Mouse (Mus musculus) forebrain, embryonic 15.5 days (tissue): ENCODE measurements around the gene Muc2. TPM values are rescaled to one million over a fixed set of nuclear protein-coding genes. Genes with fewer than 3 reads are reported as not detected.
"Not testable (repeated sequence)": the region's sequence is repeated elsewhere in the genome, so short reads cannot be mapped to it uniquely, and the experiment has no call there.

Source experiments
- ATAC-seq: fragments of 200-750 bp; cut with Nextera tagmentation; replicated peaks from 2 replicates; pipeline ENCODE4 v1.8.0; 2017; ENCODE audit warnings: mild to moderate bottlenecking, moderate TSS enrichment, moderate library complexity
- H3K27ac ChIP-seq: fragments of 300-500 bp; sonication (generic); replicated peaks from 2 replicates; pipeline ENCODE4 v1.5.1; 2015; ENCODE audit warnings: mild to moderate bottlenecking, inconsistent platforms
- H3K27me3 ChIP-seq: fragments of 300-500 bp; sonication (generic); 2 replicates; pipeline ENCODE4 v1.6.1; 2015; ENCODE audit warnings: inconsistent platforms
- H3K36me3 ChIP-seq: fragments of 300-500 bp; sonication (generic); 2 replicates; pipeline ENCODE4 v1.6.1; 2015; ENCODE audit warnings: mild to moderate bottlenecking, inconsistent platforms
- H3K4me1 ChIP-seq: fragments of 300-500 bp; sonication (generic); 2 replicates; pipeline ENCODE4 v1.6.1; 2015; ENCODE audit warnings: inconsistent platforms
- H3K4me2 ChIP-seq: fragments of 300-500 bp; sonication (generic); replicated peaks from 2 replicates; pipeline ENCODE4 v1.6.1; 2015; ENCODE audit warnings: mild to moderate bottlenecking, inconsistent platforms
- H3K4me3 ChIP-seq: fragments of 300-500 bp; sonication (generic); 2 replicates; pipeline ENCODE4 v1.5.1; 2015; ENCODE audit warnings: mild to moderate bottlenecking, inconsistent platforms
- H3K9ac ChIP-seq: fragments of 300-500 bp; sonication (generic); replicated peaks from 2 replicates; pipeline ENCODE4 v1.6.1; 2015; ENCODE audit warnings: mild to moderate bottlenecking, inconsistent platforms
- H3K9me3 ChIP-seq: fragments of 300-500 bp; sonication (generic); 2 replicates; pipeline ENCODE4 v1.6.1; 2016; ENCODE audit warnings: inconsistent platforms
- WGBS: fragments of 180-500 bp; shearing (Covaris S2); methylation state at CpG from one replicate; pipeline ENCODE4 v1.1.7; 2015; ENCODE audit warnings: mixed read lengths; 5-methylcytosine and 5-hydroxymethylcytosine counted together
- polyA plus RNA-seq: library from polyadenylated mRNA; unstranded; fragments of >200 nt; fragmentation: Nextera tagmentation; extraction: Ambion mirVana; gene quantifications from 2 replicates; pipeline ENCODE4 v1.2.1, GENCODE M21; 2015

The Muc2 gene
- 0.06 and 0.15 TPM in 2 replicates for polyA plus RNA-seq

DNA sequence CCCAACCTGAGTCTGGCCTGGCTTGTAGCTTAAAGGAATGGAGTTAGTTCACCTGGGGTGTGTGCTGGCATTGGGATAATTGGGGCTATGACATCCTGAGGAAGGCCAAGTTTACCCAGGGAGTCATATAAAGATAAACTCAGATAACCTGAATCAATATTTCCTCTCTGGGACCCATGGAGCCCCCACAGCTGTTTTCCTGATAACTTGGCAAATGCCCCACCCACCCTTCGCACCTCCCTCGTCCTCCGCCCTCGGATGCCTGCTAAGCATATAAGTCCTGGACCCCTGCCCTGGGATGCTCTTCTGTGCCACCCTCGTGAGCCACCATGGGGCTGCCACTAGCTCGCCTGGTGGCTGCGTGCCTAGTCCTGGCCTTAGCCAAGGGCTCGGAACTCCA, at the start of gene Muc2:
Gene Muc2 (plus strand): TSS at position 301 of the 400 bp plus-strand sequence.
- Histone ChIP-seq H3K27ac (no peak within 1 kb of the TSS), H3K9ac (no peak within 1 kb of the TSS), H3K9me3 (no peaks in the 10 kb centered on the region), H3K4me2 (no peak within 1 kb of the TSS), H3K36me3 (no peaks in the 10 kb centered on the region), H3K4me1 (no peaks in the 10 kb centered on the region), H3K27me3 (no peaks in the 10 kb centered on the region), H3K4me3 (no peak within 1 kb of the TSS)
- 87% methylated on average over 8 of the region's 8 CpGs for WGBS
- no peak for ATAC-seq

DNA sequence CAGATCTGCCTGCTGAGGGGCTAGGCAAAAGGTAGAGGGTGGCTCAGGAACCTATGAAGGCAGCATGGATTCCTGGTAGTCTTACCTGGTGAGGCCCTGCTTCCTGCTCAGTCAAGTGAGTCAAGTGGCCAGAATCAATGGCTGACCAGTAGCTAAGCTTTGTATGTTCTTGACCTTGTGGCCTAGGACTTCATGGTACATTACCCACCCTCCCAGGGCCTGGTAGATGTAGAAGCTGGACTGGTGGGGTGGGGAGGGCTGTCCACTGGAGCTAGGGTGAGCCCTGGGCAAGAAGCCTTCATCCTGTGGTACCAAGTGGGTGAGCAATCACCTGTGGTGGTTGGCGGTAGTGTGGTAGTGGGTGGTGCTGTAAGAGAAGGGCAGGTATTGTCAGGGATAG, 47.8 kb upstream of the Muc2 start:
- Histone ChIP-seq H3K27me3 (no peaks in the 10 kb centered on the region), H3K4me3 (no peak overlapping the region), H3K4me1 (no peaks in the 10 kb centered on the region), H3K27ac (no peak overlapping the region), H3K4me2 (no peak overlapping the region), H3K9ac (no peak overlapping the region), H3K36me3 (no peaks in the 10 kb centered on the region), H3K9me3 (no peaks in the 10 kb centered on the region)
- ATAC-seq = no peak
- WGBS = 100% methylated on average over 1 of the region's 1 CpGs

DNA sequence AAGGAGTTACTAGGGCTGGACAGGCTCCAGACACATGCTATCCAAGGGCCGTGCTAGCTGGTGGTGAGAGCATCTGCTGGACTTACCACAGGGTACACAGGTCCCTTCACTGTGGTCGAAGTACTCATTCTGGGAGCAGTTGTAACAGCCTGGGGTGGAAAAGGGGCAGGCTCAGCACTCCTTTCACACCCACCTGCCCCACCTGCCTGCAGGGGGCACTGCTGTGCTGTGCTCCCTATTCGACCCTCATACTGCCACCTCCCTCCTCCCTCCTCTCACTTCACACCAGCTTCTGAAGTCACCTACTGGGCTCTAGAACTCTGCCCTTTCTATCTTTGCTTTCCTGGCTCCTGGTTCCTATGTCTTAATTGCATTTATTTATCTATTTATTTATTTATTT, 47.0 kb upstream of the Muc2 start:
- Histone ChIP-seq H3K27ac (no peak overlapping the region), H3K27me3 (no peaks in the 10 kb centered on the region), H3K4me3 (no peak overlapping the region), H3K4me2 (no peak overlapping the region), H3K9me3 (no peaks in the 10 kb centered on the region), H3K4me1 (no peaks in the 10 kb centered on the region), H3K36me3 (no peaks in the 10 kb centered on the region), H3K9ac (no peak overlapping the region)
- 36% methylated on average over 3 of the region's 3 CpGs for WGBS
- no peak for ATAC-seq

DNA sequence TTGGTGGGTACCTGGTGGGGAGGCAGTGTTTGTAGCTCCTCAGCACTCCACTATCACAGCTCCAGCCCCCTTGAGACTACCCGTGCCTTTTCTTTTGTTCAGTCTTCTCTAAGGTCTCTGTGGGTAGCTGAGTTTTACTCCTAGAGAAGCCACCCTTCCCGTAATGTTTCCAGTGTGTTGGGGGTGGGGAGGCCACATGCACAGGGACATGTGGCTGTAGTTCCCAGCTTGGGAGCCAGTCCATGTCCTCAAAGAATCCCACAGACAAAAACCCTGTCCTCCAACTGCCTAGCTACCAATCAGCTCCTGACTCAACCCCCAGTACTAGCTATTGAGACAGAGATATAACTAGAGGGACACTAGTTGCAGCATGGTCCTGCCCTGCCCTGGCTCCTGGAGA, 43.1 kb upstream of the Muc2 start:
- 46% methylated on average over 2 of the region's 2 CpGs for WGBS

DNA sequence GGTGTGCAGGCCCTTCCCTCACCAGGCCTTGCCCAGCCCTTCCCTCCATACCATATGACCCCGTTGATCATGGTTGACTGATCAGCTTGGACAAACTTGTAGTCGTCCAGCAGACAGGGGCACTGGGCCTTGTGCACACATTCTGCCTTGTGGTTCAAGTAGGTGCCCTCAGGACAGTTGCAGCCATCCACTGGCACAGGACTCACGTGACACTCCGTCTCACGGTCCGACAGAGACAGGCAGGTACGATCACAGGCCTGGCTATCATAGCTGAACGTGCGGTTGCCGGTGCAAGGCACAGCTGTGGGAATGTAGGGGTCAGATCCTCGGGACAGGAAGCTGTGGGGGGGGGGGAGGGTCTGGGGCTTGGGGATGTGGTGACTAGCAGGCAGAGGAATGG, 42.3 kb upstream of the Muc2 start:
- no peaks in the 10 kb centered on the region for H3K4me1 ChIP-seq
- no peak for ATAC-seq
- H3K36me3 ChIP-seq = no peaks in the 10 kb centered on the region
- no peak overlapping the region for H3K27ac ChIP-seq
- H3K27me3 ChIP-seq = no peaks in the 10 kb centered on the region
- H3K9ac ChIP-seq = no peak overlapping the region
- no peaks in the 10 kb centered on the region for H3K9me3 ChIP-seq
- no peak overlapping the region for H3K4me2 ChIP-seq
- no peak overlapping the region for H3K4me3 ChIP-seq
- 85% methylated on average over 11 of the region's 11 CpGs for WGBS

More for the DNA sequence above, 43.1 kb upstream of the Muc2 start:
- Histone ChIP-seq H3K9ac (no peak overlapping the region), H3K9me3 (no peaks in the 10 kb centered on the region), H3K4me1 (no peaks in the 10 kb centered on the region), H3K4me3 (no peak overlapping the region), H3K27me3 (no peaks in the 10 kb centered on the region), H3K4me2 (no peak overlapping the region), H3K36me3 (no peaks in the 10 kb centered on the region), H3K27ac (no peak overlapping the region)
- ATAC-seq = no peak

DNA sequence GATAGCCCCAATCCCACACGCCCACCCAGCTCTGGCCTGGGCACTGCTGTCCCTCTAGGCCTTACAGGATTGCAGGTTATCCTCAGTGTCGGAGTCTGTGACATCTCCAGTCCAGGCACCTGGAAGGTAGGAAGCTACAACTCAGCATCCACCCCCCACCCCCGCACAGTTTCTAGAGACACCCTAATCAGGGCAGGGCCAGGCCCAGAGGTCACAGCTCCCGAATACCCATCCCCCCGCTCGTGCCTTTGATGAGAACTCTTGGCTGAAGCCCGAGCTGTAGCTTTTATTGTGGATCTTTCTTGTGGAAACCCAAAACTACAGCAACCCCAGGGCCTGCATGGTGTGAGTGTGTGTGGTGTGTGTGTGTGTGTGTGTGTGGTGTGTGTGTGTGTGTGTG, 37.9 kb upstream of the Muc2 start:
- ATAC-seq = no peak
- H3K36me3 ChIP-seq = no peaks in the 10 kb centered on the region
- no peaks in the 10 kb centered on the region for H3K4me1 ChIP-seq
- no peaks in the 10 kb centered on the region for H3K27me3 ChIP-seq
- no peak overlapping the region for H3K4me2 ChIP-seq
- H3K4me3 ChIP-seq = no peak overlapping the region
- H3K27ac ChIP-seq = no peak overlapping the region
- H3K9ac ChIP-seq = no peak overlapping the region
- no peaks in the 10 kb centered on the region for H3K9me3 ChIP-seq
- WGBS = 56% methylated on average over 7 of the region's 7 CpGs

DNA sequence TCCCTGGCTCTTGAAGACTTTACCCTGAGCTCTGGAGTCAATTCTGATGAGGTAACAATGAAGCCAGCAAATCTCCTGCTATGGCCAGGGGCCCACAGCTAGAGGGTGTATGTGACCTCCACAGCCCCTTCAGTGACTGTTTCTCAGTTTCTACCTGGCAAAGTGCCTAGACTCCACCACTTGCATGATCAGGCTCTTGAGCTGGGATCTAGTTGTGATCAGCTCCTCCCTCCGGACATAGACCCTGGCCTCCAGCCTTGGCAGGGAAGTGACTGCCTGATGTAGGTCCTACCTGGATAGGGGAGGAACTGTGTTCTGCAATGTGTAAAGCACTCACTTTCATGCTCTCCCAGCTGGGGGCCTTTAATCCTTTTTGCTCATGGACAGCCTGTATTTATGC, 29.8 kb upstream of the Muc2 start:
- Histone ChIP-seq H3K4me2 (no peak overlapping the region), H3K27ac (no peak overlapping the region), H3K4me1 (no peaks in the 10 kb centered on the region), H3K27me3 (no peaks in the 10 kb centered on the region), H3K36me3 (no peaks in the 10 kb centered on the region), H3K9me3 (no peaks in the 10 kb centered on the region), H3K9ac (no peak overlapping the region), H3K4me3 (no peak overlapping the region)
- 74% methylated on average over 1 of the region's 1 CpGs for WGBS
- no peak for ATAC-seq

DNA sequence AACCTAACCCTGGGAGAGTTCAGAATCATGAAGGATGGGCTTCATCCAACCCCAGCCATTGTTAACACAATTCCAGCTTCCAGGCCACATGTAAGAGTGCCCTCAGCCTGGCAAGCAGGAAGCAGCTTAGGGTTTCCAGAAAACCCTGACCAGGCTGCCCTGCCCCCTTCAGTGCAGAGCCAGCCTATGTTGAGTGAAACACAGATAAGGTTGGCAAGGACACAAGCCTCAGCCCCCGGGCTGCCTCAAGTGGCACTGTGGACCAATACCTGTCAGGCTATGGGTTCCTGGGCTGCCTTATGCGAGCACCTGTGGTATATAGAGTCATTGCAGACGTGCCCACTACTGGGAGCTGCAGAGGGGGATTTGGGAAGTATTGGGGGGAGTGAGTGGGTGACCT, 28.7 kb upstream of the Muc2 start:
- H3K36me3 ChIP-seq = no peaks in the 10 kb centered on the region
- no peak for ATAC-seq
- H3K4me1 ChIP-seq = no peaks in the 10 kb centered on the region
- 76% methylated on average over 3 of the region's 3 CpGs for WGBS
- no peak overlapping the region for H3K4me3 ChIP-seq
- H3K27ac ChIP-seq = no peak overlapping the region
- no peaks in the 10 kb centered on the region for H3K27me3 ChIP-seq
- H3K9me3 ChIP-seq = no peaks in the 10 kb centered on the region
- no peak overlapping the region for H3K4me2 ChIP-seq
- no peak overlapping the region for H3K9ac ChIP-seq

DNA sequence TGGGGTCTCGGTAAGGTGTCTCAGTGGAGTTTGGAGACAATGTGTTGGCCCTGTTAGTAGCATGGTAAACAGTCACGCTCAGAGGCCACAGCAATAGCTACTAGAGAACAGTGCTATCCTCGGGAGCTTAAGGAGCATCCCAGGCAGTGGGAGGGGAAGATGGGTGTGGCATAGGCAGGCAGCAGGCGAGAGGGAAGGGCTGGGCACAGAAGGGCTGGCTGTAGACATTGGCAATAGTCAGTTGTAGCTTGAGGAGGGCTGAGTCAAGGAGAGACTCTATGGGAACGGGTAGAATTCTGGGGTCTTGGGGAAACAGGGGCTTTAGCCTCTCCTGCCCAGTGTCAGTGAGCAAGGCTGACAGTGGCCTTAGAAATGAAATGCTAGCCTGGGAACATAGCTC, 27.9 kb upstream of the Muc2 start:
- no peaks in the 10 kb centered on the region for H3K9me3 ChIP-seq
- no peak overlapping the region for H3K4me3 ChIP-seq
- no peaks in the 10 kb centered on the region for H3K4me1 ChIP-seq
- no peak overlapping the region for H3K9ac ChIP-seq
- no peak overlapping the region for H3K4me2 ChIP-seq
- H3K27me3 ChIP-seq = no peaks in the 10 kb centered on the region
- no peak overlapping the region for H3K27ac ChIP-seq
- no peaks in the 10 kb centered on the region for H3K36me3 ChIP-seq
- no peak for ATAC-seq
- WGBS = 58% methylated on average over 5 of the region's 5 CpGs

DNA sequence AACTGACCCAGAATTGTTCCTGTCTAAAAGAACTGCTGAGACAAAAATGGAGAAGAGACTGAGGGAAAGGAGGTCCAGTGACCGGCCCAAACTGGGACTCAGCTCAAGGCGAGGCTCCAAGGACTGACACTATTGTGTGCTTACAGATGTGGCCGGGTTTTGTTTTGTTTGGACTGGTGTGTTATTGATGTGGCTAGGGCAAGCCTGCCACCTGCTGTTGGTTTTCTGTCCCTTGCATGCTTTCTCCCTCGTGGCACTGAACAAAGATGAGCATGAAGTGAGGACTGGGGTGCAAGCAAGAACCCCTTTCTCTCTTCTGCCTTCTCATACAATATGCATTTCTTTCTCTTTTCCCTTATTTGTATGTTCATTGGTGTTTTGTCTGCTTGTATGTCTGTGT, 23.9 kb upstream of the Muc2 start:
- ATAC-seq = no peak
- Histone ChIP-seq H3K27me3 (no peaks in the 10 kb centered on the region), H3K9ac (no peak overlapping the region), H3K27ac (no peak overlapping the region), H3K36me3 (no peaks in the 10 kb centered on the region), H3K4me2 (no peak overlapping the region), H3K9me3 (no peaks in the 10 kb centered on the region), H3K4me1 (no peaks in the 10 kb centered on the region), H3K4me3 (no peak overlapping the region)
- WGBS = 13% methylated on average over 4 of the region's 4 CpGs

DNA sequence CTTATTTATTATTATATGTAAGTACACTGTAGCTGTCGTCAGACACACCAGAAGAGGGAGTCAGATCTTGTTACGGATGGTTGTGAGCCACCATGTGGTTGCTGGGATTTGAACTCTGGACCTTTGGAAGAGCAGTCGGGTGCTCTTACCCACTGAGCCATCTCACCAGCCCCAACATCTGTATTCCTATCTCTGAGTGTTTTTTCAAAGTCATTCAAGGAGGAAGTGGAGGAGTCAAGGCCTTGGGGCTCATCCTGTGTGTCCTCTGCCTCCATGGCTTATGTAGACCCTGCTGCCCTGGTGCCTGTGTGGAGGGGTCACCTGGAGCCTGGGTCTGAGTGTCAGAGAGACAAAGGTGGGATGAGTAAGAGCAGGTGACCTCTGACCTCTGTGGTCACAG, 21.0 kb upstream of the Muc2 start:
- H3K4me3 ChIP-seq, H3K27me3 ChIP-seq, H3K36me3 ChIP-seq, H3K9me3 ChIP-seq, ATAC-seq, H3K4me1 ChIP-seq, H3K9ac ChIP-seq, H3K4me2 ChIP-seq, H3K27ac ChIP-seq: not testable (repeated sequence)
- 90% methylated on average over 3 of the region's 3 CpGs for WGBS

DNA sequence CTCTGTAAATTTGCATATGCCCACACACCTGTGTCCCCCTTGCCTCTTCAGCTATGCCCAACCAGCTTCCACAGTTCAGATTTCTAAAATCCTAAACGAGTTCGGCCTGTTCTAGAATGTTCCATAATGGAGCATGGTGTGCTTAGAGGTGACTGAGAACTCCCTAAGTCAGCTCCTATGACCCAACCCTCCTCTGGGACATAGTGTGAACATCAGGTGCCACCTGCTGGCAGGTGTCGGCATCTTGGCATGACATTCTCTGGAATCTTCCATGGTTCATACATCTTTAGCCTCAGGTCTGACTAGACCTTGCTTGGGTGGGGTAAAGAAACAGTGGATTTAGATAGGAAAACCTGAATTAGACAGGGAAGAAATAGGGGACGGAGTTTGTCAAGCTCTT, 19.1 kb upstream of the Muc2 start:
- H3K9ac ChIP-seq = no peak overlapping the region

DNA sequence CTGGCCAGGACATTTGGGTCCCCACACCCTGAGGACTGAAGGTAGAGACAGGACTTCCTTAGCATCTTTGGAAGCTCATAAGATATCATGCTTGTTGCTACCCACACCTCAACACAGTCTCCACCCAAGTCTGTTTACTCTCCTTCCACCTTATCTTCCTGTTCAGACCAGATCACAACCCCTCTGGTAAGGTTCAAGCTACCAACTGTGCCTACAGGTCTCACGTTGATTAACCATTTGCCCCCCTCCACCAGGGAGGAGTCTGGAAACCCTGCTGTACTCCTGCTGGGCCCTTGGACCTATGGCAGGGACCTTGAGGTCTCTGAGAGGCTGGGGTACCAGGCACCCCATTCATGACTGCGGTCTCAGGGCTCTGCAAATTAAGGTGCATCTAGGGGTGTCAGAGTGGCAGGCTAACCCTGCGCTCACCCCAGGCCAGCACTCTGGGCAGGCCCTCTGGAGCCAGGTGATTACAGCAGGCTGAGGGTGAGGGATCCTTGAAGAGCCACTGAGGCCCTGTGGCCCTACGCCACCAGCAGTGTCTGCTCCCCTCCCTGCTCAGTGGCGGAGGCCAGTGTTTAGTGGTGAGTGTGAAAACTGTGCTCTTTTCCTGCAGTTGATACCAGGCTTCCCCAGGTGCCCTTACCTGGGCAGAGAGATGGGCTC, 18.4 kb upstream of the Muc2 start:
- Histone ChIP-seq H3K4me3 (no peak overlapping the region), H3K27me3 (no peaks in the 10 kb centered on the region), H3K9ac (no peak overlapping the region), H3K9me3 (no peaks in the 10 kb centered on the region), H3K27ac (no peak overlapping the region), H3K36me3 (no peaks in the 10 kb centered on the region), H3K4me2 (no peak overlapping the region), H3K4me1 (no peaks in the 10 kb centered on the region)
- 87% methylated on average over 5 of the region's 5 CpGs for WGBS
- no peak for ATAC-seq

More for the DNA sequence above, 19.1 kb upstream of the Muc2 start:
- Histone ChIP-seq H3K4me1 (no peaks in the 10 kb centered on the region), H3K4me3 (no peak overlapping the region), H3K27ac (no peak overlapping the region), H3K27me3 (no peaks in the 10 kb centered on the region), H3K4me2 (no peak overlapping the region), H3K9me3 (no peaks in the 10 kb centered on the region), H3K36me3 (no peaks in the 10 kb centered on the region)
- WGBS = 86% methylated on average over 4 of the region's 4 CpGs
- ATAC-seq = no peak
